Mouse (Mus musculus) hindbrain, embryonic 14.5 days (tissue): ENCODE measurements at regions not wholly inside any gene's neighbourhood (a gene's known extent, or its start where the extent isn't known, plus 50 kb on each side); places are given as distances from the start of the nearest gene placed in this dataset. TPM values are rescaled to one million over a fixed set of nuclear protein-coding genes. Genes with fewer than 3 reads are reported as not detected.

Source experiments
- ATAC-seq: fragments of 200-750 bp; cut with Nextera tagmentation; 2 replicates; pipeline ENCODE4 v1.8.0; 2017; ENCODE audit warnings: moderate number of reproducible peaks, mild to moderate bottlenecking, moderate TSS enrichment, moderate library complexity; ENCODE audit not compliant: low FRiP score
- DNase-seq: peaks from one replicate; pipeline ENCODE4 v3.0.0-alpha.2; 2015; ENCODE audit warnings: low spot score
- H3K27ac ChIP-seq: fragments of 300-500 bp; sonication (generic); 2 replicates; pipeline ENCODE4 v1.5.1; 2014; ENCODE audit warnings: mild to moderate bottlenecking, moderate library complexity
- H3K27me3 ChIP-seq: fragments of 300-500 bp; sonication (generic); 2 replicates; pipeline ENCODE4 v1.6.1; 2014; ENCODE audit warnings: mild to moderate bottlenecking, low read length, mixed read lengths; ENCODE audit not compliant: control insufficient read depth, insufficient read depth
- H3K36me3 ChIP-seq: fragments of 300-500 bp; sonication (generic); replicated peaks from 2 replicates; pipeline ENCODE4 v1.6.1; 2014; ENCODE audit not compliant: control insufficient read depth, insufficient read depth
- H3K4me1 ChIP-seq: fragments of 300-500 bp; sonication (generic); replicated peaks from 2 replicates; pipeline ENCODE4 v1.6.1; 2014; ENCODE audit warnings: antibody characterized with exemption, low read length, mixed read lengths; ENCODE audit not compliant: control insufficient read depth, insufficient read depth
- H3K4me2 ChIP-seq: fragments of 300-500 bp; sonication (generic); replicated peaks from 2 replicates; pipeline ENCODE4 v1.6.1; 2014; ENCODE audit warnings: mild to moderate bottlenecking, moderate library complexity
- H3K4me3 ChIP-seq: fragments of 300-500 bp; sonication (generic); replicated peaks from 2 replicates; pipeline ENCODE4 v1.5.1; 2014; ENCODE audit warnings: mild to moderate bottlenecking, low read length
- H3K9ac ChIP-seq: fragments of 300-500 bp; sonication (generic); 2 replicates; pipeline ENCODE4 v1.6.1; 2014
- H3K9me3 ChIP-seq: fragments of 300-500 bp; sonication (generic); 2 replicates; pipeline ENCODE4 v1.6.1; 2016; ENCODE audit warnings: low read length; ENCODE audit not compliant: control insufficient read depth
- WGBS: fragments of 180-500 bp; shearing (Covaris S2); extraction: QIAGEN DNeasy Blood & Tissue Kit; methylation state at CpG from one replicate; pipeline ENCODE4 v1.1.7; 2014; 5-methylcytosine and 5-hydroxymethylcytosine counted together
- microRNA-seq: library from miRNA; unstranded; fragments of <30 nt; microRNA quantifications from one replicate; pipeline ENCODE4, GENCODE M21; 2016

GRCm38 (mm10) chr1:83535461-83535860 is 127.5 kb upstream of the Sphkap start:
- no peak for DNase-seq
- no peak for ATAC-seq

GRCm38 (mm10) chr1:83527803-83528202 is 119.8 kb upstream of the Sphkap start:
- H3K27ac ChIP-seq, result no peak overlapping the region
- H3K4me1 ChIP-seq, result no peaks in the 10 kb centered on the region
- no peaks in the 10 kb centered on the region for H3K27me3 ChIP-seq
- no peaks in the 10 kb centered on the region for H3K36me3 ChIP-seq
- no peak overlapping the region for H3K9ac ChIP-seq
- no peak overlapping the region for H3K4me2 ChIP-seq
- ATAC-seq (no peak), DNase-seq (no peak)
- WGBS, result 74% methylated on average over 1 of the region's 1 CpGs
- H3K9me3 ChIP-seq, result peaks cover 5% of the 10 kb centered on the region; the same call in 1 of the 2 replicates
- H3K4me3 ChIP-seq, result no peak overlapping the region

More at GRCm38 (mm10) chr1:83535461-83535860, 127.5 kb upstream of the Sphkap start:
- H3K4me2 ChIP-seq, result no peak overlapping the region
- H3K4me3 ChIP-seq, result no peak overlapping the region
- no peaks in the 10 kb centered on the region for H3K9me3 ChIP-seq
- no peak overlapping the region for H3K27ac ChIP-seq
- H3K9ac ChIP-seq, result no peak overlapping the region
- H3K27me3 ChIP-seq, result no peaks in the 10 kb centered on the region
- no peaks in the 10 kb centered on the region for H3K36me3 ChIP-seq
- H3K4me1 ChIP-seq, result no peaks in the 10 kb centered on the region

GRCm38 (mm10) chr1:83509356-83509755 is 101.4 kb upstream of the Sphkap start:
- H3K9ac ChIP-seq, result no peak overlapping the region
- no peak overlapping the region for H3K27ac ChIP-seq
- H3K36me3 ChIP-seq, result no peaks in the 10 kb centered on the region
- no peaks in the 10 kb centered on the region for H3K27me3 ChIP-seq
- no peak overlapping the region for H3K4me3 ChIP-seq
- no peaks in the 10 kb centered on the region for H3K4me1 ChIP-seq
- WGBS, result 85% methylated on average over 5 of the region's 5 CpGs
- H3K9me3 ChIP-seq, result no peaks in the 10 kb centered on the region
- no peak for ATAC-seq
- H3K4me2 ChIP-seq, result no peak overlapping the region
- no peak for DNase-seq

GRCm38 (mm10) chr1:83505386-83505785 is 97.4 kb upstream of the Sphkap start:
- Histone ChIP-seq H3K4me3 (no peak overlapping the region), H3K27ac (no peak overlapping the region), H3K27me3 (no peaks in the 10 kb centered on the region), H3K4me1 (no peaks in the 10 kb centered on the region), H3K9ac (no peak overlapping the region), H3K9me3 (no peaks in the 10 kb centered on the region), H3K36me3 (no peaks in the 10 kb centered on the region), H3K4me2 (no peak overlapping the region)
- DNase-seq (peak; percentile 29), ATAC-seq (no peak)
- 67% methylated on average over 2 of the region's 2 CpGs for WGBS

DNA sequence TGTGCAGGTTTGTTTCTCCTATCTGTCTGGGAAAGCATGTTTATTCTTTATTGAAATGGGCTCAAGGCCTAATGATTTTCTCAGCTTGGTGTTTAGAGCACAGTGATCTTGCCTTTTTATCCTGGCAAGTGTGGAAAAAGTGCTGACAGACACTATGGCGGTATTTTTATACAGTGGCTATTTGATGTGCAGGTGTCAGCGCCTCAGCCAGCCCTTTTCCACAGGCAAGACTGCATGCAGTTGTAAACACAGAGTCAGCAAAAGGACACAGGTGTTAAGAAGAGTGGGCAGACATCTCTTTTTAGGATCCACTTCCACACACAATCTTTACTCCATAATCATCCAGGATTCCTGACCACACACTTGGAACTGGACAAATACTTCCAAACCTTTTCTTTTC is 88.9 kb upstream of the Sphkap start:
- no peaks in the 10 kb centered on the region for H3K36me3 ChIP-seq
- H3K4me2 ChIP-seq, result no peak overlapping the region
- H3K27me3 ChIP-seq, result no peaks in the 10 kb centered on the region
- 93% methylated on average over 2 of the region's 2 CpGs for WGBS
- no peak overlapping the region for H3K27ac ChIP-seq
- DNase-seq (no peak), ATAC-seq (no peak)
- H3K4me1 ChIP-seq, result no peaks in the 10 kb centered on the region
- H3K9ac ChIP-seq, result no peak overlapping the region
- no peaks in the 10 kb centered on the region for H3K9me3 ChIP-seq
- H3K4me3 ChIP-seq, result no peak overlapping the region

GRCm38 (mm10) chr1:83496380-83496779 is 88.4 kb upstream of the Sphkap start:
- H3K9ac ChIP-seq, result no peak overlapping the region
- no peaks in the 10 kb centered on the region for H3K36me3 ChIP-seq
- H3K27me3 ChIP-seq, result no peaks in the 10 kb centered on the region
- H3K4me1 ChIP-seq, result no peaks in the 10 kb centered on the region
- DNase-seq (no peak), ATAC-seq (no peak)
- H3K9me3 ChIP-seq, result no peaks in the 10 kb centered on the region
- no peak overlapping the region for H3K4me3 ChIP-seq
- WGBS, result 59% methylated on average over 2 of the region's 2 CpGs
- H3K27ac ChIP-seq, result no peak overlapping the region
- H3K4me2 ChIP-seq, result no peak overlapping the region

GRCm38 (mm10) chr1:83495022-83495421 is 87.0 kb upstream of the Sphkap start:
- Histone ChIP-seq H3K36me3 (no peaks in the 10 kb centered on the region), H3K4me1 (no peaks in the 10 kb centered on the region), H3K9me3 (no peaks in the 10 kb centered on the region), H3K27ac (no peak overlapping the region), H3K9ac (no peak overlapping the region), H3K4me3 (no peak overlapping the region), H3K4me2 (no peak overlapping the region), H3K27me3 (no peaks in the 10 kb centered on the region)
- ATAC-seq (no peak), DNase-seq (no peak)
- 74% methylated on average over 4 of the region's 4 CpGs for WGBS

DNA sequence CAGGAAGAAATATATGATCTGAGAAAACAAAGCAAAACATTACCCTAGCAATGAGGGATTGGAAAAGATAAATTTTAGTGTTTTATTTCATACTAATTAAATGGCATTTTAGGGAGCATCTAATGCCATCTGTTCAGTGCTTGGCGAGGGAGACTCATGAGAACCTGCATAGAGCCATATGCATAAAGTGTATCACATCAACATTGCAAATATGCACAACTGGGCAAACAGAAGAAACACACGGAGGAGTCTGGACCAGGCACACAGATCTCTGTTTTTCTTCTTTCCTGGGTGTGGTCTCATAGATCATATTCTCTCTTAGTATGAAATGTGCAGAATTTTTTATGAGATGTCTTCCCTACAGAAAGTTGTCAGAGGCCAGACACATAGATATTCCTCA is 71.1 kb upstream of the Sphkap start:
- Histone ChIP-seq H3K27me3 (no peaks in the 10 kb centered on the region), H3K4me1 (no peaks in the 10 kb centered on the region), H3K36me3 (no peaks in the 10 kb centered on the region), H3K4me2 (no peak overlapping the region), H3K9ac (no peak overlapping the region), H3K9me3 (no peaks in the 10 kb centered on the region), H3K4me3 (no peak overlapping the region), H3K27ac (no peak overlapping the region)
- ATAC-seq, result no peak
- 71% methylated on average over 2 of the region's 2 CpGs for WGBS
- no peak for DNase-seq

Small RNA genes in the stretch of these regions (microRNA-seq; reads per million reads assigned to microRNA genes)
- not detected for gene Gm25754
